Mouse (Mus musculus): ENCODE measurements around the gene Golm1.
"Not testable (repeated sequence)": the region's sequence is repeated elsewhere in the genome, so short reads cannot be mapped to it uniquely, and the experiment has no call there.

DNA sequence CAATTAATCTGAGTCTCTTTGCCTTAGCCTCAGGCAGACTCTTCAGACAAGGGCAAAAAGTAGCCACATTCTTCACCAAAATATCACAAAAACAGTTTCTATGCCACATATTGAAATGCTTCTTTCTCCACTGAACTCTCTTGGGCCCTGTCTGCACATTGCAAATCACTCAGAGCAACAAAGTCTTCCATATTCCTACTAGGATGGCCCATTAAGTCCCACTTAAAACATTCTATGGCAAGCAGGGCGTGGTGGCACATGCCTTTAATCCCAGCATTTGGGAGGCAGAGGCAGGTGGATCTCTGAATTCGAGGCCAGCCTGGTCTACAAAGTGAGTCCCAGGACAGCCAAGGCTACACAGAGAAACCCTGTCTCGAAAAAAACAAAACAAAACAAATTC lies 83.6 kb downstream of the Golm1 start:
- TF ChIP-seq GATA1 (IDR thresholded peaks at IDR 0.05; ENCODE audit: borderline replicate concordance, low read length); FLI1 (IDR thresholded peaks at IDR 0.05; ENCODE audit: low read length): not testable (repeated sequence)

Measured in megakaryocyte, embryonic 14.5 days (primary cell).